Mouse (Mus musculus) hindbrain, embryonic 16.5 days (tissue): ENCODE measurements at regions not wholly inside any gene's neighbourhood (a gene's known extent, or its start where the extent isn't known, plus 50 kb on each side); places are given as distances from the start of the nearest gene placed in this dataset.

ENCODE experiments used
- ATAC-seq: fragments of 200-750 bp; cut with Nextera tagmentation; 2 replicates; pipeline ENCODE4 v1.8.0; 2017; ENCODE audit warnings: moderate TSS enrichment, moderate library complexity
- H3K27ac ChIP-seq: fragments of 300-500 bp; sonication (generic); 2 replicates; pipeline ENCODE4 v1.5.1; 2014; ENCODE audit warnings: low read depth, mild to moderate bottlenecking, control low read depth, low read length, moderate library complexity
- H3K27me3 ChIP-seq: fragments of 300-500 bp; sonication (generic); replicated peaks from 2 replicates; pipeline ENCODE4 v1.6.1; 2014; ENCODE audit warnings: low read length; ENCODE audit not compliant: control insufficient read depth, insufficient read depth
- H3K36me3 ChIP-seq: fragments of 300-500 bp; sonication (generic); 2 replicates; pipeline ENCODE4 v1.6.1; 2014; ENCODE audit warnings: mild to moderate bottlenecking, low read length, moderate library complexity, mixed read lengths; ENCODE audit not compliant: control insufficient read depth, insufficient read depth
- H3K4me1 ChIP-seq: fragments of 300-500 bp; sonication (generic); 2 replicates; pipeline ENCODE4 v1.6.1; 2014; ENCODE audit warnings: low read depth, low read length; ENCODE audit not compliant: control insufficient read depth, insufficient read depth
- H3K4me2 ChIP-seq: fragments of 300-500 bp; sonication (generic); 2 replicates; pipeline ENCODE4 v1.6.1; 2014; ENCODE audit warnings: mild to moderate bottlenecking, low read length, control low read depth, moderate library complexity
- H3K4me3 ChIP-seq: fragments of 300-500 bp; sonication (generic); 2 replicates; pipeline ENCODE4 v1.5.1; 2014; ENCODE audit warnings: mild to moderate bottlenecking, low read length, control low read depth, moderate library complexity
- H3K9ac ChIP-seq: fragments of 300-500 bp; sonication (generic); 2 replicates; pipeline ENCODE4 v1.6.1; 2014; ENCODE audit warnings: low read depth, mild to moderate bottlenecking, control low read depth, low read length, moderate library complexity
- H3K9me3 ChIP-seq: fragments of 300-500 bp; sonication (generic); 2 replicates; pipeline ENCODE4 v1.6.1; 2014; ENCODE audit warnings: mild to moderate bottlenecking, low read length, moderate library complexity; ENCODE audit not compliant: control insufficient read depth
- WGBS: fragments of 180-500 bp; shearing (Covaris S2); extraction: QIAGEN DNeasy Blood & Tissue Kit; methylation state at CpG from one replicate; pipeline ENCODE4 v1.1.7; 2014; 5-methylcytosine and 5-hydroxymethylcytosine counted together

- H3K27ac ChIP-seq, result no peak overlapping the region
- no peaks in the 10 kb centered on the region for H3K4me1 ChIP-seq
- no peaks in the 10 kb centered on the region for H3K27me3 ChIP-seq
- H3K4me2 ChIP-seq, result no peak overlapping the region
- no peaks in the 10 kb centered on the region for H3K36me3 ChIP-seq
- 2% methylated on average over 1 of the region's 1 CpGs for WGBS
- no peaks in the 10 kb centered on the region for H3K9me3 ChIP-seq
- no peak overlapping the region for H3K9ac ChIP-seq
- no peak overlapping the region for H3K4me3 ChIP-seq
- ATAC-seq, result no peak
Measured at GRCm38 (mm10) chr13:80295723-80296122, 587.5 kb upstream of the Arrdc3 start.

- H3K27ac ChIP-seq, result no peak overlapping the region
- no peaks in the 10 kb centered on the region for H3K36me3 ChIP-seq
- no peaks in the 10 kb centered on the region for H3K27me3 ChIP-seq
- no peak overlapping the region for H3K4me3 ChIP-seq
- no peak overlapping the region for H3K4me2 ChIP-seq
- WGBS, result 48% methylated on average over 5 of the region's 5 CpGs
- no peak overlapping the region for H3K9ac ChIP-seq
- peak; percentile 97 for ATAC-seq
- H3K4me1 ChIP-seq, result 0 out of 2 replicates have a peak, but pooled peaks cover 4% of the 10 kb centered on the region
- no peaks in the 10 kb centered on the region for H3K9me3 ChIP-seq
Measured at GRCm38 (mm10) chr13:80334073-80334704, 549.0 kb upstream of the Arrdc3 start.

- no peak for ATAC-seq
- Histone ChIP-seq H3K4me3 (no peak overlapping the region), H3K27me3 (no peaks in the 10 kb centered on the region), H3K27ac (no peak overlapping the region), H3K9ac (no peak overlapping the region), H3K36me3 (no peaks in the 10 kb centered on the region), H3K4me2 (no peak overlapping the region), H3K4me1 (0 out of 2 replicates have a peak, but pooled peaks cover 4% of the 10 kb centered on the region), H3K9me3 (no peaks in the 10 kb centered on the region)
- WGBS, result 60% methylated on average over 8 of the region's 8 CpGs
Measured at GRCm38 (mm10) chr13:80334865-80335655, 548.1 kb upstream of the Arrdc3 start.

- Histone ChIP-seq H3K36me3 (no peaks in the 10 kb centered on the region), H3K9me3 (no peaks in the 10 kb centered on the region), H3K27ac (no peak overlapping the region), H3K4me2 (no peak overlapping the region), H3K27me3 (no peaks in the 10 kb centered on the region), H3K4me3 (no peak overlapping the region), H3K4me1 (no peaks in the 10 kb centered on the region), H3K9ac (no peak overlapping the region)
- ATAC-seq, result peak; percentile 86
- 39% methylated on average over 2 of the region's 2 CpGs for WGBS
Measured at GRCm38 (mm10) chr13:80346980-80347649, 536.1 kb upstream of the Arrdc3 start.

- WGBS, result 88% methylated on average over 2 of the region's 2 CpGs
- Histone ChIP-seq H3K36me3 (no peaks in the 10 kb centered on the region), H3K27me3 (no peaks in the 10 kb centered on the region), H3K4me3 (no peak overlapping the region), H3K4me1 (no peaks in the 10 kb centered on the region), H3K27ac (no peak overlapping the region), H3K9me3 (no peaks in the 10 kb centered on the region), H3K9ac (no peak overlapping the region), H3K4me2 (no peak overlapping the region)
- ATAC-seq, result no peak
Measured at GRCm38 (mm10) chr13:80365964-80366363, 517.2 kb upstream of the Arrdc3 start.

- H3K9ac ChIP-seq, result no peak overlapping the region
- H3K27ac ChIP-seq, result no peak overlapping the region
- H3K27me3 ChIP-seq, result no peaks in the 10 kb centered on the region
- no peak for ATAC-seq
- no peaks in the 10 kb centered on the region for H3K4me1 ChIP-seq
- no peak overlapping the region for H3K4me3 ChIP-seq
- WGBS, result 85% methylated on average over 1 of the region's 1 CpGs
- no peak overlapping the region for H3K4me2 ChIP-seq
- H3K36me3 ChIP-seq, result no peaks in the 10 kb centered on the region
- no peaks in the 10 kb centered on the region for H3K9me3 ChIP-seq
Measured at GRCm38 (mm10) chr13:80370491-80370890, 512.7 kb upstream of the Arrdc3 start.

- Histone ChIP-seq H3K4me3 (no peak overlapping the region), H3K27me3 (no peaks in the 10 kb centered on the region), H3K4me1 (no peaks in the 10 kb centered on the region), H3K9me3 (no peaks in the 10 kb centered on the region), H3K27ac (no peak overlapping the region), H3K36me3 (no peaks in the 10 kb centered on the region), H3K4me2 (no peak overlapping the region), H3K9ac (no peak overlapping the region)
- no peak for ATAC-seq
- whole genome bisulfite sequencing, result 55% methylated on average over 4 of the region's 4 CpGs
Measured at GRCm38 (mm10) chr13:80381280-80381965, 501.8 kb upstream of the Arrdc3 start.

- WGBS, result 34% methylated on average over 2 of the region's 2 CpGs
- no peak for ATAC-seq
- Histone ChIP-seq H3K27ac (no peak overlapping the region), H3K4me2 (no peak overlapping the region), H3K9me3 (no peaks in the 10 kb centered on the region), H3K4me1 (no peaks in the 10 kb centered on the region), H3K9ac (no peak overlapping the region), H3K27me3 (no peaks in the 10 kb centered on the region), H3K4me3 (no peak overlapping the region), H3K36me3 (no peaks in the 10 kb centered on the region)
Measured at GRCm38 (mm10) chr13:80381966-80382666, 501.1 kb upstream of the Arrdc3 start.
